Mouse (Mus musculus): Measurements from ENCODE around the gene Krt28. TPM values are rescaled to one million over a fixed set of nuclear protein-coding genes. Genes with fewer than 3 reads are reported as not detected.

The Krt28 gene
- 0.13 and 0.16 TPM in 2 replicates for polyA plus RNA-seq (2021; fragmentation: Nextera tagmentation)
- long read RNA-seq, experiment 1, partial matches to known transcripts, result 0 of 1 reads
- long read RNA-seq, experiment 1, other reads (novel, unspliced or antisense), result 1 of 1 reads
- long read RNA-seq, experiment 2, partial matches to known transcripts, result 0 of 1 reads
- long read RNA-seq, experiment 2, other reads (novel, unspliced or antisense), result 1 of 1 reads

GRCm38 (mm10) chr11:99374803-99375202, at the start of gene Krt28:
Krt28 (minus strand) TSS chr11:99374903.

DNA sequence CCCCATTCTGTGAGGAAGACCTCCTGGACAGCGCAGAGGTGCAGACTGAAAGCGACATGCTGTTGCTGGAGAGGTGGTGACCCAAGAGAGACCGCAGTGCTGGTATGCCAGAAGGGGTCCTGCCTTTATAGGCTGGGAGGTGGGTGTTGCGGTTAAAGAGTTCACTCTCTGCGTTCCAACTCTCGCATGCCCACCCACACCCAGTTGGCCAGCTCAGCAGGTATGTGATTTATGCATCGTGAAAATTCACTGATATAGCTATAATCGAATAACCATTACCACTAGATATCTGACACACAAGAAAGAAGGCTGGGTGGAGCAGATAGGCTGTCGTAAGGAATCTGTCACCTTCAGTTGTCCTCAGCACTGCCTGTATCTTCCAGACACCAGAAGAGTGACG, 47.5 kb upstream of the Krt28 start, which contains the start of gene Krt12:
Krt12 (minus strand) TSS at position 101 of the 400 bp plus-strand sequence.

DNA sequence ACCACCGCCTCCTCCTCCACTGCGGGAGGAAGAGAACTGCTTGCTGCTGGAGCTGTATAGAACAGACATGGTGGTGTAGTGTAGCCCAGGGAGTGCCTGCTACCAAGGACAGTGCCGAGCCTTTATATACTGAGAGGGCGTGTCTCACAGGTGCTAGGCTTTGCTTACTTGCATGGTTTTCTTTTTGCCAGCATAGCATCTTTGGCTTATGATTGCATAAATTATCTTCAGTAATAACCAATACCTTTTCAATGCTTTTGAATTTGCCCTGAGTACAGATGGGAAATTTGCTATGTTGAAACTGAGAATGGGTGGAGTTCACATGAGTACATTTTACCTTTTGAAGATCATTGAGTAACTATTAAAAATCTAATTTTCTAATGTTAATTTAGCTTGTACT, 14.6 kb upstream of the Krt28 start, which contains the start of gene Krt10:
Krt10 (minus strand) TSS at position 101 of the 400 bp plus-strand sequence.

DNA sequence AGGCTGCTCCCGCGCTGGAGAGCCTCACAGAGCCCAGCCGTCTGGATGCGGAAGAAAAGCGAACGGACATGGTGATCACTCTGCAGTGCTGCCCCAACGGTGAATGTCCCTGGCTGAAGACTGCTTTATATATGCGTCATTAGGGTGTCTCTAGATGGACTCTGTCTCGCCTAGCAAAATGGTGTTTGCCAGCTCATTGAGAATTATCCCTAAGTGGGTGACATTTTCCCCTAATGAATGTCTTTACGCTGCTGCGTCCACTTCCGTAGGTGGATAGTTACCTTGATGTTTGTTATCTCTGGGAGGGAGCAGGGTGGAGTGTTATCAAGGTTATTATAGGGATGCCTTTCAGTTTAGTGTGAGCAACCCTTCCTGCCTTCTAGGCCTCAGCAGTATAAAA, 23.7 kb downstream of the Krt28 start, which contains the start of gene Krt27:
Krt27 (minus strand) TSS at position 101 of the 400 bp plus-strand sequence.

GRCm38 (mm10) chr11:99337866-99338265, 36.8 kb downstream of the Krt28 start, which contains the start of gene Krt26:
Krt26 (minus strand) TSS chr11:99337966.

DNA sequence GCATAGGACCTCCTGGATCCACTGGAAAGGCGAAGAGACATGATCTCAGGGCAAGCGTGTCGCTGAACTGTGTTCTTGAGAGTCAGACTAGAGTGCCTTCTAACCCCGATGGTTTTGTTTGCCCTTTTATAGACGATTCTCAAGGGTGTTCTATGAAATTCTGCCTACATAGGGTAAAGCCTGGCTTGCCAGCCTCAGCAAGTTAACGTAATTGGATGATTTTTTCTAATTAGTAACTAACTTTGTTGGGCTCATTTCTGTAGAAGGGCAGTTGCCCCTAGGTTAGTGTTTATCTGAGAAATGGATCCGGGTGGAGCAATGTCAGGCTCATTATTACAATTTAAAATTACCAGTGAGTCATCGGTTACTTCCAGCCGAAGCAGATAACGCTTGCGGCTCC, 51.9 kb downstream of the Krt28 start, which contains the start of gene Krt25:
Krt25 (minus strand) TSS at position 101 of the 400 bp plus-strand sequence.

Other genes starting within 250 kb of the Krt28 start
- 0.13 TPM in 1 of 2 replicates, not detected in the other for gene Ccr7, start 219.8 kb downstream of the Krt28 start, polyA plus RNA-seq (2021; fragmentation: Nextera tagmentation)
- 31.1 and 43.0 TPM in 2 replicates for gene Smarce1, start 143.9 kb downstream of the Krt28 start, polyA plus RNA-seq (2021; fragmentation: Nextera tagmentation)
- gene Krt222, start 130.8 kb downstream of the Krt28 start, polyA plus RNA-seq (2021; fragmentation: Nextera tagmentation), result 16.5 and 18.7 TPM in 2 replicates
- gene Krt24, start 89.6 kb downstream of the Krt28 start, polyA plus RNA-seq (2021; fragmentation: Nextera tagmentation), result not detected in 2 replicates
- not detected in 2 replicates for gene Krt25, start 52.0 kb downstream of the Krt28 start, polyA plus RNA-seq (2021; fragmentation: Nextera tagmentation)
- 0.05 TPM in 1 of 2 replicates, not detected in the other for gene Krt26, start 36.9 kb downstream of the Krt28 start, polyA plus RNA-seq (2021; fragmentation: Nextera tagmentation)
- gene Krt27, start 23.8 kb downstream of the Krt28 start, polyA plus RNA-seq (2021; fragmentation: Nextera tagmentation), result not detected in 2 replicates
- 39.1 and 40.8 TPM in 2 replicates for gene Krt10, start 14.5 kb upstream of the Krt28 start, polyA plus RNA-seq (2021; fragmentation: Nextera tagmentation)
- 21.1 and 24.0 TPM in 2 replicates for gene Krt12, start 47.4 kb upstream of the Krt28 start, polyA plus RNA-seq (2021; fragmentation: Nextera tagmentation)
- gene Krt20, start 63.2 kb upstream of the Krt28 start, polyA plus RNA-seq (2021; fragmentation: Nextera tagmentation), result 0.43 TPM in 1 of 2 replicates, not detected in the other
- gene Krt23, start 118.2 kb upstream of the Krt28 start, polyA plus RNA-seq (2021; fragmentation: Nextera tagmentation), result not detected in 2 replicates
- not detected in 2 replicates for gene Krt39, start 146.4 kb upstream of the Krt28 start, polyA plus RNA-seq (2021; fragmentation: Nextera tagmentation)
- not detected in 2 replicates for gene Krt40, start 168.3 kb upstream of the Krt28 start, polyA plus RNA-seq (2021; fragmentation: Nextera tagmentation)
- not detected in 2 replicates for gene Krtap3-3, start 176.0 kb upstream of the Krt28 start, polyA plus RNA-seq (2021; fragmentation: Nextera tagmentation)
- gene Krtap3-2, start 181.9 kb upstream of the Krt28 start, polyA plus RNA-seq (2021; fragmentation: Nextera tagmentation), result not detected in 2 replicates
- not detected in 2 replicates for gene Gm11939, start 184.6 kb upstream of the Krt28 start, polyA plus RNA-seq (2021; fragmentation: Nextera tagmentation)
- gene Krtap3-1, start 191.7 kb upstream of the Krt28 start, polyA plus RNA-seq (2021; fragmentation: Nextera tagmentation), result not detected in 2 replicates
- not detected in 2 replicates for gene Krtap1-5, start 206.1 kb upstream of the Krt28 start, polyA plus RNA-seq (2021; fragmentation: Nextera tagmentation)
- not detected in 2 replicates for gene Krtap1-4, start 208.8 kb upstream of the Krt28 start, polyA plus RNA-seq (2021; fragmentation: Nextera tagmentation)
- gene Krtap1-3, start 216.4 kb upstream of the Krt28 start, polyA plus RNA-seq (2021; fragmentation: Nextera tagmentation), result not detected in 2 replicates
- not detected in 2 replicates for gene Krtap9-3, start 223.2 kb upstream of the Krt28 start, polyA plus RNA-seq (2021; fragmentation: Nextera tagmentation)
- not detected in 2 replicates for gene Gm11938, start 228.4 kb upstream of the Krt28 start, polyA plus RNA-seq (2021; fragmentation: Nextera tagmentation)
- not detected in 2 replicates for gene Gm11937, start 235.3 kb upstream of the Krt28 start, polyA plus RNA-seq (2021; fragmentation: Nextera tagmentation)
- not detected in 2 replicates for gene Krtap2-4, start 239.9 kb upstream of the Krt28 start, polyA plus RNA-seq (2021; fragmentation: Nextera tagmentation)
- not detected in 2 replicates for gene Gm11562, start 245.5 kb upstream of the Krt28 start, polyA plus RNA-seq (2021; fragmentation: Nextera tagmentation)